Mouse (Mus musculus) spleen, postnatal 0 days (tissue): ENCODE results near the gene St3gal6. TPM values are rescaled to one million over a fixed set of nuclear protein-coding genes. Genes with fewer than 3 reads are reported as not detected.

Experiments
- polyA plus RNA-seq: library from polyadenylated mRNA; unstranded; fragments of >200 nt; fragmentation: Nextera tagmentation; extraction: Ambion mirVana; gene quantifications from 2 replicates; pipeline ENCODE4 v1.2.1, GENCODE M21; 2015

St3gal6 gene
- 27.5 and 35.1 TPM in 2 replicates for polyA plus RNA-seq

GRCm38 (mm10) chr16:58523972-58524850 is at the start of gene St3gal6:
TSS of gene St3gal6 (minus strand) at chr16:58524243.

Other genes starting within 250 kb of the St3gal6 start
- 3.1 and 3.8 TPM in 2 replicates for gene Dcbld2, start 115.8 kb downstream of the St3gal6 start, polyA plus RNA-seq
- gene Gm813, start 92.7 kb upstream of the St3gal6 start, polyA plus RNA-seq: not detected in 2 replicates
- gene E330017A01Rik, start 114.5 kb upstream of the St3gal6 start, polyA plus RNA-seq: not detected in 2 replicates
- gene Cpox, start 146.0 kb upstream of the St3gal6 start, polyA plus RNA-seq: 261 and 338 TPM in 2 replicates
- gene Gpr15, start 194.8 kb upstream of the St3gal6 start, polyA plus RNA-seq: 0.14 and 0.21 TPM in 2 replicates
- 33.5 and 37.6 TPM in 2 replicates for gene Cldnd1, start 203.7 kb upstream of the St3gal6 start, polyA plus RNA-seq
- not detected in 2 replicates for gene Olfr172, start 238.9 kb upstream of the St3gal6 start, polyA plus RNA-seq